ENCODE assay signal across 9 mouse cellular contexts in the genomic region with DNA sequence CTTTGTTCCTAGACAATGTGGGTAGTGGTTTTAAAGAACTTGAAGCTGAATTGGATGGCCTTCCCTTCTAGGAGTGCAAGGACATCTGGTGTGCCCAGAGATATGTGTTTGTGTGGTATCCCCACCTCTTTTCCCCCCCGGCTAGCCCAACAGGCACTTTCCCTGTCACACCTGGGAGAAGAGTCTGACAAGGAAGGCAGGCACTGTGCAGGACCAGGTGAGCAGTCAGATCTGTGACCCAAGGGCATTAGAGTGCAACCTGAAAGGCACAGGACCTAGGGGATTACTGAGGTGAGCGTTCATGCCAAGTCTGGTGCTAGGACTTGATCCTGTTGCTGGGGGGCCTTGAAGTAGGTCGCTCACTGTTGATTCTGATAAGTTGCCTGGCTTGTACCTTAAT.
DNase-seq lines count a peak whose midpoint lies in the region; ATAC-seq and TF ChIP-seq lines count a peak whose summit lies in the region.
"Had no signal": no experiment of that assay in that cellular context is flagged by ENCODE, and none has a peak within 500 bp of the region (broad histone marks: within the 10 kb centered on the region; RNA-seq: fewer than 3 reads in every experiment).

No protein-coding gene starts in this region.

- no peak for TF ChIP-seq POLR2A in thymus, adult 2 months (IDR thresholded peaks at IDR 0.05; ENCODE audit: control insufficient read depth, extremely low read depth, insufficient read depth, low read length, poor library complexity)

- DNase-seq in heart, adult 18-20 months, result peak; percentile 18 to 55
- no peak for DNase-seq in heart, postnatal 14 days
- DNase-seq in thymus, adult 2 months, result no peak
- DNase-seq in thymus, postnatal 14 days, result no peak
- no peak for DNase-seq in urinary bladder, adult 2 months (ENCODE audit: low spot score)
- DNase-seq in thymus, adult 18-20 months, result no peak

- H3K9ac ChIP-seq in limb, embryonic 12.5 days (replicated peaks), result peak overlapping the region; percentile 90

- peak overlapping the region; percentile 89 for H3K4me2 ChIP-seq in limb, embryonic 12.5 days

- intact Hi-C loops in heart, postnatal 14 days (cut with DNase I), result loop anchor here (2.0 to 5.0 kb wide), 6 partner anchors 36 to 314 kb away; no protein-coding TSS in a partner anchor

- no peak for TF ChIP-seq CTCF in thymus, adult 2 months (IDR thresholded peaks at IDR 0.05; ENCODE audit: borderline replicate concordance, control insufficient read depth, extremely low read depth, insufficient read depth, low read length, poor library complexity)

- WGBS in thymus, adult 2 months, result 53% methylated on average over 3 of the region's 3 CpGs
- 52% methylated on average over 3 of the region's 3 CpGs for WGBS in limb, embryonic 12.5 days

- H3K27me3 ChIP-seq in thymus, adult 2 months (ENCODE audit: control insufficient read depth, insufficient read depth, low read length), result no peaks in the 10 kb centered on the region
- no peaks in the 10 kb centered on the region for H3K27me3 ChIP-seq in limb, embryonic 12.5 days
- H3K27me3 ChIP-seq: CH12.LX had no signal

- peak overlapping the region; percentile 47; the same call in 1 of the 2 replicates for H3K27ac ChIP-seq in thymus, adult 2 months (ENCODE audit: control insufficient read depth, insufficient read depth, low read length)
- H3K27ac ChIP-seq in limb, embryonic 12.5 days, result peak overlapping the region; percentile 99

- peaks cover 30% of the 10 kb centered on the region for H3K4me1 ChIP-seq in thymus, adult 2 months (replicated peaks; ENCODE audit: control insufficient read depth, insufficient read depth, low read length)
- H3K4me1 ChIP-seq in limb, embryonic 12.5 days (replicated peaks), result peaks cover 67% of the 10 kb centered on the region

- ATAC-seq in limb, embryonic 12.5 days (ENCODE audit: insufficient number of reproducible peaks, insufficient read depth, low FRiP score, low TSS enrichment, low read depth), result no peak
- ATAC-seq in inflammation-experienced regulatory T-cells, adult 6 months, result no peak

- peak overlapping the region; percentile 19 for H3K4me3 ChIP-seq in thymus, adult 2 months (ENCODE audit: control insufficient read depth, insufficient read depth, low read length)
- H3K4me3 ChIP-seq in limb, embryonic 12.5 days (replicated peaks), result peak overlapping the region; percentile 81

- no peaks in the 10 kb centered on the region for H3K9me3 ChIP-seq in limb, embryonic 12.5 days

- H3K36me3 ChIP-seq in thymus, adult 2 months (ENCODE audit: control insufficient read depth, insufficient read depth, low read length), result no peaks in the 10 kb centered on the region
- H3K36me3 ChIP-seq in limb, embryonic 12.5 days, result peaks cover 9% of the 10 kb centered on the region; the same call in 1 of the 2 replicates

Comparison
In these comparisons a context has a peak if more than half of its experiments do, and no peak if none do; other contexts are left out.
1. DNase-seq: peak in heart, adult 18-20 months (2 of 2); none in heart, postnatal 14 days (0 of 2), thymus, adult 2 months (single experiment), thymus, postnatal 14 days (single experiment), urinary bladder, adult 2 months (single experiment) and thymus, adult 18-20 months (0 of 2).